Mouse (Mus musculus): ENCODE data around the gene Slc25a10. TPM values are rescaled to one million over a fixed set of nuclear protein-coding genes. Genes with fewer than 3 reads are reported as not detected.

The Slc25a10 gene
- polyA plus RNA-seq, 1 experiment, result 157 TPM

GRCm38 (mm10) chr11:120517147-120517546, 25.5 kb downstream of the Slc25a10 start:
- WGBS, result 83% methylated on average over 4 of the region's 4 CpGs
- peaks cover 4% of the 10 kb centered on the region for H3K4me1 ChIP-seq (ENCODE audit: control insufficient read depth, insufficient read depth, low read length)
- no peak for TF ChIP-seq CTCF (IDR thresholded peaks at IDR 0.05; ENCODE audit: insufficient read depth, low read length)
- no peak for TF ChIP-seq POLR2A (IDR thresholded peaks at IDR 0.05; ENCODE audit: borderline replicate concordance, extremely low read depth, low read depth, low read length)
- DNase-seq, result no peak
- H3K4me3 ChIP-seq (replicated peaks; ENCODE audit: extremely low read depth, low read depth, low read length), result no peak overlapping the region

- TF ChIP-seq POLR2A (IDR thresholded peaks at IDR 0.05; ENCODE audit: borderline replicate concordance, extremely low read depth, low read depth, low read length), result no peak
- TF ChIP-seq CTCF (IDR thresholded peaks at IDR 0.05; ENCODE audit: insufficient read depth, low read length), result no peak
- 22% methylated on average over 6 of the region's 6 CpGs for whole genome bisulfite sequencing
- no peak overlapping the region for H3K4me3 ChIP-seq (replicated peaks; ENCODE audit: extremely low read depth, low read depth, low read length)
- no peak for DNase-seq
- peaks cover 4% of the 10 kb centered on the region for H3K4me1 ChIP-seq (ENCODE audit: control insufficient read depth, insufficient read depth, low read length)
Observed at GRCm38 (mm10) chr11:120518027-120518426, 26.4 kb downstream of the Slc25a10 start.

- Histone ChIP-seq H3K4me1 (ENCODE audit: control insufficient read depth, insufficient read depth, low read length) (peaks cover 4% of the 10 kb centered on the region), H3K4me3 (replicated peaks; ENCODE audit: extremely low read depth, low read depth, low read length) (no peak overlapping the region)
- no peak for DNase-seq
- TF ChIP-seq CTCF (IDR thresholded peaks at IDR 0.05; ENCODE audit: insufficient read depth, low read length), result no peak
- TF ChIP-seq POLR2A (IDR thresholded peaks at IDR 0.05; ENCODE audit: borderline replicate concordance, extremely low read depth, low read depth, low read length), result no peak
- WGBS, result 40% methylated on average over 6 of the region's 6 CpGs
Observed at GRCm38 (mm10) chr11:120518558-120518957, 26.9 kb downstream of the Slc25a10 start.

GRCm38 (mm10) chr11:120519738-120520137, 28.1 kb downstream of the Slc25a10 start:
- TF ChIP-seq POLR2A (IDR thresholded peaks at IDR 0.05; ENCODE audit: borderline replicate concordance, extremely low read depth, low read depth, low read length) (peak; percentile 49; the same call in 1 of the 2 replicates), CTCF (IDR thresholded peaks at IDR 0.05; ENCODE audit: insufficient read depth, low read length) (no peak)
- Histone ChIP-seq H3K4me3 (replicated peaks; ENCODE audit: extremely low read depth, low read depth, low read length) (peak overlapping the region; percentile 1), H3K4me1 (ENCODE audit: control insufficient read depth, insufficient read depth, low read length) (peaks cover 4% of the 10 kb centered on the region)
- DNase-seq, result peak; percentile 43
- 24% methylated on average over 9 of the region's 9 CpGs for WGBS

GRCm38 (mm10) chr11:120520498-120520897, 28.9 kb downstream of the Slc25a10 start:
- no peak for DNase-seq
- WGBS, result 76% methylated on average over 9 of the region's 9 CpGs
- H3K4me3 ChIP-seq (replicated peaks; ENCODE audit: extremely low read depth, low read depth, low read length), result no peak overlapping the region
- TF ChIP-seq POLR2A (IDR thresholded peaks at IDR 0.05; ENCODE audit: borderline replicate concordance, extremely low read depth, low read depth, low read length) (no peak), CTCF (IDR thresholded peaks at IDR 0.05; ENCODE audit: insufficient read depth, low read length) (no peak)
- peaks cover 4% of the 10 kb centered on the region for H3K4me1 ChIP-seq (ENCODE audit: control insufficient read depth, insufficient read depth, low read length)

- 73% methylated on average over 5 of the region's 5 CpGs for WGBS
Observed at GRCm38 (mm10) chr11:120520967-120521540, 29.4 kb downstream of the Slc25a10 start.

GRCm38 (mm10) chr11:120522581-120522980, 30.9 kb downstream of the Slc25a10 start:
- 80% methylated on average over 8 of the region's 8 CpGs for WGBS
- Histone ChIP-seq H3K4me1 (ENCODE audit: control insufficient read depth, insufficient read depth, low read length) (peaks cover 4% of the 10 kb centered on the region; the same call in 1 of the 2 replicates), H3K4me3 (replicated peaks; ENCODE audit: extremely low read depth, low read depth, low read length) (no peak overlapping the region)
- DNase-seq, result no peak
- TF ChIP-seq POLR2A (IDR thresholded peaks at IDR 0.05; ENCODE audit: borderline replicate concordance, extremely low read depth, low read depth, low read length), result no peak
- TF ChIP-seq CTCF (IDR thresholded peaks at IDR 0.05; ENCODE audit: insufficient read depth, low read length), result no peak

More at GRCm38 (mm10) chr11:120520967-120521540, 29.4 kb downstream of the Slc25a10 start:
- no peak for TF ChIP-seq POLR2A (IDR thresholded peaks at IDR 0.05; ENCODE audit: borderline replicate concordance, extremely low read depth, low read depth, low read length)
- TF ChIP-seq CTCF (IDR thresholded peaks at IDR 0.05; ENCODE audit: insufficient read depth, low read length), result no peak
- peaks cover 4% of the 10 kb centered on the region; the same call in 1 of the 2 replicates for H3K4me1 ChIP-seq (ENCODE audit: control insufficient read depth, insufficient read depth, low read length)
- no peak for DNase-seq
- H3K4me3 ChIP-seq (replicated peaks; ENCODE audit: extremely low read depth, low read depth, low read length), result no peak overlapping the region

GRCm38 (mm10) chr11:120525959-120526358, 34.3 kb downstream of the Slc25a10 start:
- Histone ChIP-seq H3K4me1 (ENCODE audit: control insufficient read depth, insufficient read depth, low read length) (peaks cover 4% of the 10 kb centered on the region; the same call in 1 of the 2 replicates), H3K4me3 (replicated peaks; ENCODE audit: extremely low read depth, low read depth, low read length) (no peak overlapping the region)
- TF ChIP-seq POLR2A (IDR thresholded peaks at IDR 0.05; ENCODE audit: borderline replicate concordance, extremely low read depth, low read depth, low read length), result no peak
- no peak for TF ChIP-seq CTCF (IDR thresholded peaks at IDR 0.05; ENCODE audit: insufficient read depth, low read length)
- no peak for DNase-seq
- 79% methylated on average over 2 of the region's 2 CpGs for WGBS

GRCm38 (mm10) chr11:120527690-120528354, 36.2 kb downstream of the Slc25a10 start:
- Histone ChIP-seq H3K4me3 (replicated peaks; ENCODE audit: extremely low read depth, low read depth, low read length) (no peak overlapping the region), H3K4me1 (ENCODE audit: control insufficient read depth, insufficient read depth, low read length) (peaks cover 4% of the 10 kb centered on the region; the same call in 1 of the 2 replicates)
- no peak for DNase-seq
- TF ChIP-seq POLR2A (IDR thresholded peaks at IDR 0.05; ENCODE audit: borderline replicate concordance, extremely low read depth, low read depth, low read length) (no peak), CTCF (IDR thresholded peaks at IDR 0.05; ENCODE audit: insufficient read depth, low read length) (no peak)
- 47% methylated on average over 9 of the region's 9 CpGs for WGBS

- WGBS, result 65% methylated on average over 4 of the region's 4 CpGs
- no peak for TF ChIP-seq POLR2A (IDR thresholded peaks at IDR 0.05; ENCODE audit: borderline replicate concordance, extremely low read depth, low read depth, low read length)
- TF ChIP-seq CTCF (IDR thresholded peaks at IDR 0.05; ENCODE audit: insufficient read depth, low read length), result no peak
- no peak for DNase-seq
- Histone ChIP-seq H3K4me3 (replicated peaks; ENCODE audit: extremely low read depth, low read depth, low read length) (no peak overlapping the region), H3K4me1 (ENCODE audit: control insufficient read depth, insufficient read depth, low read length) (peaks cover 4% of the 10 kb centered on the region; the same call in 1 of the 2 replicates)
Observed at GRCm38 (mm10) chr11:120528903-120529302, 37.3 kb downstream of the Slc25a10 start.

Data from lung, adult 2 months (tissue).